Mouse (Mus musculus) frontal cortex, postnatal 36 days (tissue): Measurements from ENCODE around the gene BC051142.

Experiments used
- DNase-seq, 2 experiments: peaks; one replicate each; pipeline ENCODE4 v3.0.0; 2022; ENCODE audit warnings: low spot score in 2 of 2

BC051142 gene

GRCm38 (mm10) chr17:34398711-34399393, at the start of gene BC051142:
Gene BC051142 (plus strand): TSS chr17:34398820.
- peak; percentile 81 to 88 for DNase-seq

GRCm38 (mm10) chr17:34349429-34349828, 49.2 kb upstream of the BC051142 start:
- peak; percentile 79 to 85 for DNase-seq

- DNase-seq = no peak
These were observed 44.1 kb upstream of the BC051142 start, which contains the start of gene Btnl2 for GRCm38 (mm10) chr17:34354539-34354938. Gene Btnl2 (plus strand): TSS chr17:34354822.

- DNase-seq = no peak
These were observed 43.7 kb upstream of the BC051142 start for GRCm38 (mm10) chr17:34354940-34355339.

- DNase-seq = no peak
These were observed 35.6 kb upstream of the BC051142 start for GRCm38 (mm10) chr17:34362954-34363546.

- DNase-seq = no peak
These were observed 34.8 kb upstream of the BC051142 start for GRCm38 (mm10) chr17:34363676-34364310.

- DNase-seq = no peak
These were observed 33.6 kb upstream of the BC051142 start for GRCm38 (mm10) chr17:34365031-34365430.

- DNase-seq = no peak
These were observed 28.1 kb upstream of the BC051142 start for GRCm38 (mm10) chr17:34370563-34370962.

- no peak for DNase-seq
These were observed 25.4 kb upstream of the BC051142 start for GRCm38 (mm10) chr17:34373055-34373709.

GRCm38 (mm10) chr17:34376847-34377246, 21.8 kb upstream of the BC051142 start, which contains the start of gene Btnl1:
Gene Btnl1 (plus strand): TSS chr17:34377132.
- DNase-seq = no peak

GRCm38 (mm10) chr17:34377450-34378209, 21.0 kb upstream of the BC051142 start:
- no peak for DNase-seq

GRCm38 (mm10) chr17:34378716-34379115, 19.9 kb upstream of the BC051142 start:
- no peak for DNase-seq

GRCm38 (mm10) chr17:34379451-34379850, 19.2 kb upstream of the BC051142 start:
- no peak for DNase-seq

- DNase-seq = no peak
These were observed 16.7 kb upstream of the BC051142 start for GRCm38 (mm10) chr17:34381876-34382275.

GRCm38 (mm10) chr17:34383212-34383611, 15.4 kb upstream of the BC051142 start:
- DNase-seq = no peak

- DNase-seq = no peak
These were observed 13.9 kb upstream of the BC051142 start for GRCm38 (mm10) chr17:34384699-34385098.

- no peak for DNase-seq
These were observed 12.0 kb upstream of the BC051142 start for GRCm38 (mm10) chr17:34386656-34387055.

GRCm38 (mm10) chr17:34388513-34388912, 10.1 kb upstream of the BC051142 start:
- DNase-seq = no peak

- DNase-seq = no peak
These were observed 7.1 kb upstream of the BC051142 start for GRCm38 (mm10) chr17:34391507-34391906.

- DNase-seq = peak in 1 of 2 experiments; percentile 15
These were observed 6.3 kb upstream of the BC051142 start for GRCm38 (mm10) chr17:34392321-34392720.

- no peak for DNase-seq
These were observed 1.3 kb upstream of the BC051142 start for GRCm38 (mm10) chr17:34397357-34397756.
